Mouse (Mus musculus) bone marrow, adult 2 months (tissue): ENCODE measurements around the gene Fam19a3.

Experiments
- CTCF ChIP-seq: fragments of 200-500 bp; IDR thresholded peaks from 2 replicates; pipeline ENCODE4 v1.5.1; 2011; ENCODE audit warnings: low read length, control low read depth; ENCODE audit not compliant: control insufficient read depth, insufficient read depth
- POLR2A ChIP-seq: fragments of 200-500 bp; IDR thresholded peaks from 2 replicates; pipeline ENCODE4 v1.6.1; 2011; ENCODE audit warnings: low read depth, mild to moderate bottlenecking, control low read depth, low read length, borderline replicate concordance; ENCODE audit not compliant: control insufficient read depth

- TF ChIP-seq POLR2A (no peak), CTCF (peak; percentile 38; the same call in 1 of the 2 replicates)
These were observed 16.6 kb downstream of the Fam19a3 start for GRCm38 (mm10) chr3:104765021-104765420.
